Mouse (Mus musculus) kidney, adult 9 months (tissue): ENCODE measurements around the gene Mtss1l.

Experiments
- DNase-seq: peaks from one replicate; pipeline ENCODE4 v3.0.0; 2022

Gene Mtss1l

DNA sequence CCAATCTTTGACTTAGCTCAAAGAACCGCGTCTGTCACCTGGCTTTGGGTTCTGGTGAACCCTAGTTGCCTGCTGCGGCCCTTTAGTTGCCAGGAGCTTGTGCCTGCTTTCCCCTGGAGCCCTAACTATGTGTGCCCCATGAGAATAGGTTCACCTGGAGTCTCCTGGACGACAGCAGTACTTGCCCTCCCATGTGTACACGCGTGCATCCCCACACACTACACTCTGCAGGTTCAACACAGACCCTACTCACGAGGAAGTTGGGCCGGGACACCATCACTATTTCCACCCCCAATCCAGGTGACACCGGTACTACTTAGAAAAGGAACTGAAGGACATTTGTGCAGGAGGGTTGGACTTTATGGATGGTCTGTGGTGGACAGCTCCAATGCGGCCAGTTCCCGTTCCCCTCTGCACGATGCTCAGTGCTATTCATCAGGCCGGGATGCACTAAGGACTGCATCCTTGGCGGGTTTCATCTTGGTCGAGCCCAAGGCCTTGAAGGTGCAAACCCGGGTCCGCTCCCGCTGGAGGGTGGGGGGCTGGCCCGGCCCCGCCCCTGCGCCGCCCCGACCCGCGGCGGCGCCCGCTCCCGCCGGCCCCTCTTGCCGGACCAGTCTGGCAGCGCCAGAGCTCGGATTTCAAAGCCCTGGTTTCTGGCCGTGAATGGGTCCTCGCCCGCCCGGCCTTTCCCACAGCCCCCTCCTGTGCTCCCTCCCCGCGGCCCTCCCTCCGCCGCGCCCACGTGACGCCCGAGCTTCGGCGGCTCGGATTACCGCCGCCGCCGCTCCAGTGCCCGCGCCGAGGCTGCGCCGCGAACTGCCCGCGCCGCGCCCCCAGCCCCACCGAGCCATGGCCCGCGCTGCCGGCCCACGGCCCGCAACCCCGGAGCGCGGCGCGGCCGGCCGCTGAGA lies at the start of gene Mtss1l:
Gene Mtss1l, plus strand, starts transcription at position 792 of the 914 bp plus-strand sequence.
- peak; percentile 69 for DNase-seq

DNA sequence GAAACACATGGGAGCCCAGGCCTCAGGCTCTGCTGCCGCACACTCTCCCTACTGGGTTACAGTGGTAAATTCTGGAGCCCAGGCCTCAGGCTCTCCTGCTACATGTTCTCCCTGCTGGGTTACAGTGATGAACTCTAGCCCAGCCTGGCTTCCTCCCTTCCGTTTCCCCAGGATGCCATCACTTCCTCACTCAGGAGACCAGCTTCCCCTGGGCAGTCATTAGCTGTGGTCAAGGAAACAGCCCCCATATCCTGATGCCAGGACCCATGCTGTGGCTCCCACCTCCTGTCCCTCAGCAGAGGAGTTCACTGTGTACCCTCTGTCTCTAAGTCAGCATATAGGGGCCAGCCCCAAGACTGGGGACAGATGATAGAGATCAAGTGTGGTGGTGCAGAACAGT lies 49.1 kb upstream of the Mtss1l start:
- peak; percentile 59 for DNase-seq

DNA sequence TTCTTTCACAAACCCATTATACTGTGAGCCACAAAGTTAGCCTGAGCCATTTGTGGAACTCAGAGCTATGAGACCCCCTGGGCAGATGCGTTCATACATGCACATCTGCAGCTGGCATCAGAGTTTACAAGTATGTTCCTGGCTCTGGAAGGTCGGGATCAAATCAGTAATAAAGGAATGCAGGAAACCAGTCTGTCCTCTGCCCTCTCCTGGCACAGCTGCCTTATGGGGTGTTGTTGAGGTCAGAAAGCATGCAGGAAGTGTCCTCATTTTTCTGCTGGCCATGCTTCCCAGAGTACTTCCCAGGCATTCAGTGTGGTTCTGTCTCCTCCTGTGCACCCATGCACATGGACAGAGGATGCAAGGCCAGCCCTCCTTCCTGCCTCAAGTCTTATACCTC lies 48.1 kb upstream of the Mtss1l start:
- DNase-seq, result peak; percentile 51

DNA sequence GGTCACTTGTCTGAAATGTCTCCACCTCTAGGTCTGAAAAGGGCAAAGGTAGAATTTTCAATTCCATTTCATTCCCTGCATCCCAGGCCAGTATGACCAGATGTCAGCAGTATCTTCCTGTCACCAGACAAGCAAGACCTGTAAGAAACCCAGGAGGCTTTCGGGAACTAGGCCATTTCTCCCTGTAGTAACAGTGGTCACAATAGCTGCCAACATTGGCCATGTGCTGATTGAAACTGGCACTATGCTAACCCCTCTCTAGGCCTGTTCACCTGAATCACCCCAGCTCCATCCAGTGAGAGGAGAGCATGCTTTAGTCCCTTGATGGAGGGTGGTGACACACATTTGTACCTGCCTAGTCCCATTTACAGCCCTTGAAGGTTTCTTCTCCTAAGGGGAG lies 46.7 kb upstream of the Mtss1l start:
- no peak for DNase-seq

DNA sequence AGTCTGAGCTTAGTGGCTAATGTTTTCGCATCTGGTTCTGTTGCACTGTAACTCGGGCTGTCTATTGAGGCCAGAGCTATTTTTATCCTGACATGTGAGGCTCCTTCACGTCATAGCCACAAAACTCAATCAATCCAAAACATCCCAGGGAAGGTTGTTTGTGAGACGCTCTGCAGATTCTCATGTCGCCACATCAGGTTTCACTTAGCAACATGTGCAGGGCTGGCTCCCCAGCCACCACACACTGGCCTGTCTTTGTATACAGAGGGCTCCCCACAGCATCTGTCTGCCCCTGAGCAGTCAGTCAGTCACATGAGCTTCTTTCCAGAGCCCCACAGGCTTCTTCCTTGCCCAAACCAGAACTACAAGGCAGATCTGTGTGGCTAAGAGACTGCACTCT lies 44.6 kb upstream of the Mtss1l start:
- no peak for DNase-seq

DNA sequence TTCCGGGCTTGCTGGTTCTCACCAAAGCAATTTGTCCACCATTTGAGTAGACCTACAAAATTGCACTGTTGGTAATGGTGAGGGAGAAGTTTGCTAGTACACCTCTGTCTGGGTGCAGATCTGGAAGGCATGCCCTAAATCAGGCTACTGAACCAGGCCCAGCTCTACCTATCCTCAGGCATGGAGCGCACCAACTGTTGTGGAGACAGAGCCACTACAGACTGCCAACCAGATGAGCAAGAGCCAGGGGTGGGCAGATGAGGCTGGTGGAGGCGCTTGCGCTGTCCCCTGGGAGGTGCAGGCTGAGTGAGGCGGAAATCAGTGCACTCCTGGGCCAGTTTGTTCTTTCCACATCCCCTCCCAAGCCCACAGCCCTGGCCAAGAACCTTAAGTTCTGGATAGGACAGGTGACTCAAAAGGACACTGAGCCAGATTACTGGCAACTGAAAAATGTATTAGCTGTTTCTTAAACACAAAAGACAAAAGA lies 44.1 kb upstream of the Mtss1l start:
- DNase-seq, result no peak

DNA sequence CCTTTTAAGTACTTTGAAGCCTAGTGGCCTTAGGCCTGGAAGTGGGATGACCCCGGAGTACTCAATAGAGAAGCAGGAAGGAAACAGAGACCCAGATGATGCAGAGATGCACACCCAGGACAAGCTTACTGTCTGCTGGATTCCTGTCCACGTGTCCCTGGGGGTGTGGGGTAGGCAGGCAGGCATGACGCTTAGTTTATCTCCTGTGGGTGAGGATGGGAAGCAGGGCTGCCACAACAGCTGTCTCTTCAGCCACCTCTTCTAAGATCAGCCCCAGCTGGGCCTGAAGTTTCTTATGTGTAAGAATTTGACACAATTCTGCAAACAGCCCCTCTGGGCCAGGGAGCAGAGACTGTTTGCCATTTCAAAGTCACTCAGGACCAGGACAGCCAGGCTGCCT lies 42.3 kb upstream of the Mtss1l start:
- DNase-seq, result peak; percentile 20

- DNase-seq, result peak; percentile 71
These were observed 33.5 kb upstream of the Mtss1l start for GRCm38 (mm10) chr8:110687726-110688125.

GRCm38 (mm10) chr8:110689961-110690360 lies 31.3 kb upstream of the Mtss1l start:
- no peak for DNase-seq

- no peak for DNase-seq
These were observed 27.1 kb upstream of the Mtss1l start for GRCm38 (mm10) chr8:110694226-110694625.

DNA sequence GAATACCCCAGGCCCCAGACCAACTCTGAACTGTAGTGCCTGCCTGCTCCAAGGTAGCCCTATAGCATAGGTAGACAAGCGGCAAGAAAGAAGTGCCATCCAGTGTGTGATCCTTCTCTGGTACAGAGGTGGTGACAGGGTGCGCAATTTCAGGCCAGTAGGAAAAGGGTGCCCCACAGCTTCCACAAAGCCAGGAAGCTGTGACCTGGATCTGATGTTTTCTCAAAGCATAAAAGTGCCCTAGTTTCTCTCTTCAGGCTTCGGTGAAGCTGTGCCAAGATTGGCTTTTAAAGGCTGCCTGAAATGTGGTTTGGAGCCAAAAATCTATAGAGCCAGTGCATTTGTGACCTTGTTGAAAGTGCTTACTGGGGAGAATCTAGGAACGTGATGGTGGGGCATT lies 26.4 kb upstream of the Mtss1l start:
- DNase-seq, result no peak

- DNase-seq, result no peak
These were observed 25.8 kb upstream of the Mtss1l start for GRCm38 (mm10) chr8:110695431-110695830.

GRCm38 (mm10) chr8:110696051-110696450 lies 25.2 kb upstream of the Mtss1l start:
- no peak for DNase-seq

- no peak for DNase-seq
These were observed 23.7 kb upstream of the Mtss1l start for GRCm38 (mm10) chr8:110697571-110697970.

DNA sequence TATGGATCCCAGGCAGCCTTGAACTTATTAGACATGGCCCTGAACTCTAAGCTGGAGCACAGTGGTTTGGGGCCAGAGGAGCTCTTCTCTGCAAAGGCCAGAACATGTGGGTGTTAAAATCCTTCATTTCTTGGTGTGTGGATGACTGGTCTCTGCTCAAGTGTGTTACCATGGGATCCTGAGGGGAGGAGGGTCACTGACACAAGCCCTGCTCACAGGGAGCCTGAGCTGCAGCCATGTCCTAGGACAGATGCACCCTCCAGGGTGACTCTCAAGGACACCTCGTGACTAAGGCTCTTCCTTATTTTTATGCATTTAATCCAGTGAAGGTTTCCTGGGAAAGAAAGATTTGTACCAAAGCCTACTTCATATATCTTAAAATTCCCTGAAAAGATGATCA lies 23.2 kb upstream of the Mtss1l start:
- DNase-seq, result no peak

GRCm38 (mm10) chr8:110699501-110699900 lies 21.8 kb upstream of the Mtss1l start:
- DNase-seq, result no peak

DNA sequence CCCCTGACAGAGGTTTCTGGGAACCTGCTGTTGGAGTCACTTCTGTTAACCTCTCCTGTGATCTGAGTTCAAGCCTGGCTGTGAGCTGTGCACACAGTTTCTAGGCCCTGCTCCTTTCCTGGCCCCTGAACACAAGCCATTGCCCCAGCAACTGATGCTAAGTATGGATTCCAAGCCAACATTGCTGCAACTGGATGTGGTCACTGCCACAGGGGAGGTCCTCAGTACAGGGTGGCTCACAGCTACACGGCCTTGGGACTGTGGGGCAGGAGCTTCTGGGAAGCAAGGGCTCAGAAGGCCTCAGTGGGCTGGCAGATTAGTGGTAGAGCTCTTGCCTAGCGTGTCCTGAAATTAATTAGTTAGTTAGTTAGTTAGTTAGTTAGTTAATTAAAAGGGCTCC lies 20.7 kb upstream of the Mtss1l start:
- DNase-seq, result no peak

- DNase-seq, result no peak
These were observed 18.4 kb upstream of the Mtss1l start for GRCm38 (mm10) chr8:110702636-110703459.

- DNase-seq, result no peak
These were observed 17.7 kb upstream of the Mtss1l start for GRCm38 (mm10) chr8:110703460-110704061.

- DNase-seq, result no peak
These were observed 17.2 kb upstream of the Mtss1l start for GRCm38 (mm10) chr8:110704103-110704502.

DNA sequence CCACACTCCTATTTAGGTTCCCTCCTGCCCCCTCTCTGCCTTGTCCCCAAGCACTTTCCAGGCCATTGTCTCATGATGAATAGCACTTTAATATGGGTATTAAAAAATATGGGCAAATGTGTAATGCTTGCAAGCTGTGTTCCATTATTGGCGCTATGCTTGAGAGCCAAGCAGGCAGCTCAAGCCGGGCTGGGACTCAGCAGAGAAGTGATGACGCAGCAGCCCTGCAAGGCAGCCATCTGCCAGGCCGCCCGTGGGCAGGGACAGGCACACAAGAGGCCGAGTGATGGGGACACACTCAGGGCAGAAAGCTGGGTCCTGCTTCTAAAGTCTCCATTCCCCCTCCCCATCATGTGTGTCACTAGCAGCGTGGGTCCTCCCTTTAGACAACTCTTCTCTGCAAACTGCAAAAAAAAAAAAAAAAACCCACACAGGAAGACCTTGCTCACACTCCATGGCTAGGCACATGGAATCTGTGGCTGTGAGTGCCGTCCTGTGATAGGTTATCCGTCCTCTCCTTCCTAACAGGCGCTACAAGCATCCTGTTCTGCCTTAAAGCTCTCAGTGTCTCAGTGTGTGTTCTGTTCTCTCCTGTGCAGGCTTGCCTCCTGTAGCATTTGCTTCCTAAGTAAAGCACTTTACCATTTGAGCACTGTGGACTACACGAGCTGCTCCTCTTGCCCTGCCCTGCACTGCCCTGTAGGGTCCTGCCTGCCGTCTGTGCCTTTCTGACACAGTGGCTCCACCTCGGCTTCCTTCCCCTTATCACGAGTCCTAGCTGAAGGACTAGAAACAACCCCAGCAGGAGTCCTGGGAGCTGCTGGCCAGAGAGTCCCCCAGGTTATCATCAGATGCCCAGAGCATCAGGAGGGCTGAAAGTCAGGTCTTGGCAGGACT lies 15.6 kb upstream of the Mtss1l start:
- DNase-seq, result no peak

GRCm38 (mm10) chr8:110706288-110706870 lies 14.9 kb upstream of the Mtss1l start:
- DNase-seq, result no peak
